Mouse (Mus musculus) hindbrain, embryonic 12.5 days (tissue): ENCODE data around the gene Fam19a5. TPM values are rescaled to one million over a fixed set of nuclear protein-coding genes. Genes with fewer than 3 reads are reported as not detected.

Experiments
- microRNA-seq: library from miRNA; unstranded; fragments of <30 nt; microRNA quantifications from one replicate; pipeline ENCODE4, GENCODE M21; 2017
- polyA plus RNA-seq: library from polyadenylated mRNA; unstranded; fragments of >200 nt; fragmentation: Nextera tagmentation; extraction: Ambion mirVana; gene quantifications from 2 replicates; pipeline ENCODE4 v1.2.1, GENCODE M21; 2016

Fam19a5 gene
- polyA plus RNA-seq, 1 experiment from 2014 or later = 13.6 TPM

Small RNAs within 50 kb of the gene (microRNA-seq; reads per million reads assigned to microRNA genes)
- not detected for gene Mir6393
